Mouse (Mus musculus) liver, postnatal 0 days (tissue): Measurements from ENCODE around the gene Prkch.

Experiments used
- CTCF ChIP-seq: sonication (generic); IDR thresholded peaks from 2 replicates; pipeline ENCODE4 v1.5.1; 2016; ENCODE audit warnings: antibody characterized with exemption, low read depth
- EP300 ChIP-seq: IDR thresholded peaks from 2 replicates; pipeline ENCODE4 v1.6.1; 2016; ENCODE audit warnings: antibody characterized with exemption, low read depth, mild to moderate bottlenecking

GRCm38 (mm10) chr12:73725825-73726604, 141.4 kb downstream of the Prkch start:
- TF ChIP-seq CTCF (no peak), EP300 (no peak)
